Mouse (Mus musculus): ENCODE data around the gene Ube2e3. TPM values are rescaled to one million over a fixed set of nuclear protein-coding genes. Genes with fewer than 3 reads are reported as not detected.
A peak's percentile ranks its signal among the peaks of the same experiment; 100 is the strongest.

Ube2e3 gene
- 43.5 and 50.4 TPM in 2 replicates for polyA plus RNA-seq (2012; ENCODE audit: insufficient read depth, insufficient read length, missing spikeins)

- TF ChIP-seq CTCF (IDR thresholded peaks at IDR 0.05; ENCODE audit: low read depth, low read length): no peak
- no peak for TF ChIP-seq POLR2A (IDR thresholded peaks at IDR 0.05; ENCODE audit: borderline replicate concordance, low read depth, low read length)
- peak within 1 kb of the TSS; percentile 73 for H3K4me3 ChIP-seq (ENCODE audit: insufficient read depth, low read length)
- peaks cover 20% of the 10 kb centered on the region for H3K4me1 ChIP-seq (ENCODE audit: control insufficient read depth, insufficient read depth, low read length)
- peak within 1 kb of the TSS; percentile 48 for H3K27ac ChIP-seq (ENCODE audit: insufficient read depth, low read depth, low read length)
Observed at GRCm38 (mm10) chr2:78867726-78868510, at the start of gene Ube2e3. TSS of gene Ube2e3 (plus strand) at chr2:78868124.

GRCm38 (mm10) chr2:78829887-78830286, 38.0 kb upstream of the Ube2e3 start:
- H3K4me1 ChIP-seq (ENCODE audit: control insufficient read depth, insufficient read depth, low read length): no peaks in the 10 kb centered on the region
- H3K4me3 ChIP-seq (ENCODE audit: insufficient read depth, low read length): no peak overlapping the region
- TF ChIP-seq POLR2A (IDR thresholded peaks at IDR 0.05; ENCODE audit: borderline replicate concordance, low read depth, low read length) (no peak), CTCF (IDR thresholded peaks at IDR 0.05; ENCODE audit: low read depth, low read length) (no peak)
- no peak overlapping the region for H3K27ac ChIP-seq (ENCODE audit: insufficient read depth, low read depth, low read length)

GRCm38 (mm10) chr2:78841494-78842224, 26.3 kb upstream of the Ube2e3 start:
- no peak overlapping the region for H3K27ac ChIP-seq (ENCODE audit: insufficient read depth, low read depth, low read length)
- no peaks in the 10 kb centered on the region for H3K4me1 ChIP-seq (ENCODE audit: control insufficient read depth, insufficient read depth, low read length)
- TF ChIP-seq POLR2A (IDR thresholded peaks at IDR 0.05; ENCODE audit: borderline replicate concordance, low read depth, low read length) (no peak), CTCF (IDR thresholded peaks at IDR 0.05; ENCODE audit: low read depth, low read length) (no peak)
- no peak overlapping the region for H3K4me3 ChIP-seq (ENCODE audit: insufficient read depth, low read length)

GRCm38 (mm10) chr2:78844365-78844764, 23.6 kb upstream of the Ube2e3 start:
- Histone ChIP-seq H3K27ac (ENCODE audit: insufficient read depth, low read depth, low read length) (no peak overlapping the region), H3K4me1 (ENCODE audit: control insufficient read depth, insufficient read depth, low read length) (no peaks in the 10 kb centered on the region), H3K4me3 (ENCODE audit: insufficient read depth, low read length) (no peak overlapping the region)
- TF ChIP-seq CTCF (IDR thresholded peaks at IDR 0.05; ENCODE audit: low read depth, low read length) (no peak), POLR2A (IDR thresholded peaks at IDR 0.05; ENCODE audit: borderline replicate concordance, low read depth, low read length) (no peak)

- Histone ChIP-seq H3K4me1 (ENCODE audit: control insufficient read depth, insufficient read depth, low read length) (no peaks in the 10 kb centered on the region), H3K4me3 (ENCODE audit: insufficient read depth, low read length) (no peak overlapping the region), H3K27ac (ENCODE audit: insufficient read depth, low read depth, low read length) (no peak overlapping the region)
- TF ChIP-seq POLR2A (IDR thresholded peaks at IDR 0.05; ENCODE audit: borderline replicate concordance, low read depth, low read length) (no peak), CTCF (IDR thresholded peaks at IDR 0.05; ENCODE audit: low read depth, low read length) (no peak)
Observed at GRCm38 (mm10) chr2:78845274-78845673, 22.6 kb upstream of the Ube2e3 start.

GRCm38 (mm10) chr2:78845717-78846116, 22.2 kb upstream of the Ube2e3 start:
- Histone ChIP-seq H3K4me3 (ENCODE audit: insufficient read depth, low read length) (no peak overlapping the region), H3K4me1 (ENCODE audit: control insufficient read depth, insufficient read depth, low read length) (no peaks in the 10 kb centered on the region), H3K27ac (ENCODE audit: insufficient read depth, low read depth, low read length) (no peak overlapping the region)
- TF ChIP-seq POLR2A (IDR thresholded peaks at IDR 0.05; ENCODE audit: borderline replicate concordance, low read depth, low read length) (no peak), CTCF (IDR thresholded peaks at IDR 0.05; ENCODE audit: low read depth, low read length) (no peak)

- no peak for TF ChIP-seq POLR2A (IDR thresholded peaks at IDR 0.05; ENCODE audit: borderline replicate concordance, low read depth, low read length)
- no peak for TF ChIP-seq CTCF (IDR thresholded peaks at IDR 0.05; ENCODE audit: low read depth, low read length)
- H3K4me3 ChIP-seq (ENCODE audit: insufficient read depth, low read length): no peak overlapping the region
- no peak overlapping the region for H3K27ac ChIP-seq (ENCODE audit: insufficient read depth, low read depth, low read length)
- no peaks in the 10 kb centered on the region for H3K4me1 ChIP-seq (ENCODE audit: control insufficient read depth, insufficient read depth, low read length)
Observed at GRCm38 (mm10) chr2:78854315-78854714, 13.6 kb upstream of the Ube2e3 start.

- Histone ChIP-seq H3K4me3 (ENCODE audit: insufficient read depth, low read length) (no peak overlapping the region), H3K27ac (ENCODE audit: insufficient read depth, low read depth, low read length) (no peak overlapping the region), H3K4me1 (ENCODE audit: control insufficient read depth, insufficient read depth, low read length) (peaks cover 2% of the 10 kb centered on the region; the same call in 1 of the 2 replicates)
- no peak for TF ChIP-seq CTCF (IDR thresholded peaks at IDR 0.05; ENCODE audit: low read depth, low read length)
- no peak for TF ChIP-seq POLR2A (IDR thresholded peaks at IDR 0.05; ENCODE audit: borderline replicate concordance, low read depth, low read length)
Observed at GRCm38 (mm10) chr2:78858628-78859027, 9.3 kb upstream of the Ube2e3 start.

- TF ChIP-seq CTCF (IDR thresholded peaks at IDR 0.05; ENCODE audit: low read depth, low read length) (no peak), POLR2A (IDR thresholded peaks at IDR 0.05; ENCODE audit: borderline replicate concordance, low read depth, low read length) (no peak)
- Histone ChIP-seq H3K4me3 (ENCODE audit: insufficient read depth, low read length) (no peak overlapping the region), H3K27ac (ENCODE audit: insufficient read depth, low read depth, low read length) (no peak overlapping the region), H3K4me1 (ENCODE audit: control insufficient read depth, insufficient read depth, low read length) (peaks cover 5% of the 10 kb centered on the region)
Observed at GRCm38 (mm10) chr2:78859266-78860087, 8.4 kb upstream of the Ube2e3 start.
